Mouse (Mus musculus) mouse embryonic stem cell (cell line): Measurements from ENCODE around the gene Klhl32.
"Not testable (repeated sequence)": the region's sequence is repeated elsewhere in the genome, so short reads cannot be mapped to it uniquely, and the experiment has no call there.

Experiments
- in situ Hi-C, 2 experiments: fragments of 300-500 bp; cut with MboI; formaldehyde crosslinking; loops; 1 replicate in 1 of 2; 3 replicates in 1 of 2; pipeline ENCODE4 v1.14.3; 2019 to 2020; ENCODE audit warnings: low sequenced_read_pairs in 2 of 2, low pct_unique_long_range_greater_than_20kb in 1 of 2, mixed read lengths in 1 of 2; ENCODE audit not compliant: unreplicated experiment in 1 of 2

The Klhl32 gene

DNA sequence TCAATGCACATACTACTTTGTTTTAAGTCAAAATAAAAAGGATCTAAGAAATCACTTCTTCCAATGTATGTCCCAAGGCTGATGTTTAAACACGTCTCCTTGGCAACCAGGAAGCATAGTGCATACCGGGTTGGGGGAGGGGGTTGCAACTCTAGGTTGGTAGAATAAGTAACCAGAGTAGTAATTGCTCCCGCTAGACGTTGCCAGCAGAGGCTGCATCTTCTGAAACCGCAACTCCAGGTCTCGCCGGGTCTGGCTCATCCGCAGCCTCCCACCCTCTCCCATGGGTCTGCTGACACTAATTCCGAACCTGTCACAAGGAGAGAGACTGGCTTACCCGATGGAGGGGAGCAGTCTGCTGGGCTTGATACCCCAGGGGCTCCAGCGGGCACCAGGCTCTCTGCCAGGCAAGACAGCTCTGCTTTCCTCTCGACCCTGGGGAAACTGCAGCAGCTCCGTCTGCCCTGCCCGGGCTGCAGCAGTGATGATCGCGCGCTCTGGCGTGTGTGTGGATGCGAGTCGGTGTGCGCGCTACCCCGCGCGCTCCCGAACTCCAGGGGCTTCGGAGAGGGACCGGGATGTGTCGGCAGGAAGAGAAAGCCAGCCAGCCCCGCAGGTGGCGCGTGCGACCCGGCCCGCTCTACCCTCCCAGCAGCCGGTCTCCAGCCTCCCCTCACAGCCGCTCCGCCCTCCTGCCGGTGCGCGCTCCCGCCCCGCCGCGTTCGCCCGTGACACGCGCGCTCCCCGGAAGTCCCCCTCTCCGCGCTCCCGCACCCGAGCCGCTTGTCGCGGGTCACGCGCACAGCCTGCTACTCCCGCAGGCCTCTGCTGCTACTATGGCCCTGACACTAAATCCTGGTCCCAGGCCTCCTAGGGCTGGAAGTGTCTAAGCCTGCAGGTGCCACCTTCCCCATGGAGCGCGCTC, at the start of gene Klhl32:
Gene Klhl32 (minus strand): TSS at position 724 of the 925 bp plus-strand sequence.
- in situ Hi-C loops = loop anchor here in 1 of 2 experiments (5.0 kb wide), 1 partner anchor 42 kb away; no protein-coding TSS in a partner anchor

DNA sequence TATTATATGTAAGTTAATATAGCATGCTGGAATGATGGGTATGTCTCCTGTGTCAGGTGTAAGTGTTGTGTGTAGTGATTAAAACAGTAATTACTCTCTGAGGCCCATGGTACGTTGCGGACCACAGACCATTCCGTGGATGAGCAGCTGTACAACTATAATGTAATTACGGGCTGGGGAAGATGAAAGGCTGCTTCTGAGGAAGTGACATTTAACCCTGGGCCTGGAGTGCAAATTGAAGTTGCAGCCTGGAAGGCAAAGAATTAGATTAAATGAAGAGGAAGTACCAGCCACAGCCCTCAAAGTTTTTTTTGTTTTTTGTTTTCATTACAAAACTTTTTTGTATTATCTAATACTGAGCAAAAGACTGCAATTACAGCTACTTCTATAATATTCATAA, 48.2 kb upstream of the Klhl32 start:
- in situ Hi-C loops = loop anchor here (5.0 to 10.0 kb wide), 2 partner anchors 182 to 184 kb away; no protein-coding TSS in a partner anchor

DNA sequence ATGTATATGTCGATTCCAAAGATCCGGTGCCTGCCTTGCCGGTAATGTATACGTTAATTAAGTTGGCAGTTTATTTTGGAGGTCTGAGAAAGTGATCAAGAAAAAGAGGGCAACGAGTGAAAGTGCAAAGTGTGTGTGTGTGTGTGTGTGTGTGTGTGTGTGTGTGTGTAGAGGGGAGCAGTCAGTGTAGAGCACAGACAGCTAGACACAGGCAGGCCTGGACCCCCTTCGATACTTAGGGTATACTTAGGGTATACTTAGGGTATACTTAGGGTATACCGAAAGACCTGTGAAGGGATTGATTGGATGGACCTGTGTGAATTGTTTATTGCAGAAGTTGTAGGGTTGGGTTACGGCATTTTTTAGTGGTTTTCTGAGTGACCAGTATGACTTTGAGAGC, 47.7 kb upstream of the Klhl32 start:
- in situ Hi-C loops = loop anchor here (5.0 to 10.0 kb wide), 2 partner anchors 181 to 184 kb away; no protein-coding TSS in a partner anchor

DNA sequence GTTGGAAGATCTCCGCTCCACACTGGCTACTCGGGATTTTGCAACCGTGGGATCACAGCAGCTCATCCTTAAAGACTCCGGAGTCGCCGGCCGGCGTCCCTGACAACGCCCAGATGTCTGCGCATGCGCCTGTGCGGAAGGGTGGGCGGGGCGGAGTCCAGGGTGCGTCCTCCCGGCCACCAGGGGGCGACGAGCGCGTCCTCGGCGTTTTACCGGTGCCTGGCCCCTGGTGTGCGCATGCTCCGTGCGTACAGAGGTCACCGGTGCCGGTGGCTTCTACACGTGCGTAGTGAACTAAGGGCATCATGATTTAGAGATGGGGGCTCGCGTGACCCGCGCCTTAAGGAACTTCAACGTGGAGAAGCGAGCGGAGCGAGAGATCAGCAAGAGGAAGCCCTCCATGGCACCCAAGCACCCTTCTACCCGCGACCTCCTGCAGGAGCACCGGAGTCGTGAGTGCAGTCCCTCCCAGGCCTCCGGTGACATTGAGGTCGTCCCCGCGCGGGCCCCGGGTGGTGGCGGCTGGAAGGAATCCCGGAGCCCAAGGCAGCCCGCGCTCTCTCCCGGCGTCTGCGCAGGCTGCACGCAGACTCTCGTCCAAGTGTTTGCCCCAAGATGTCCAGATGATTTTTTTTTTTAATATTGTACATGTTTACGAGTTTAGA, 47.1 kb upstream of the Klhl32 start, which contains the start of gene Ndufaf4:
Gene Ndufaf4 (plus strand): TSS at position 233 of the 665 bp plus-strand sequence.
- in situ Hi-C loops = loop anchor here (5.0 to 10.0 kb wide), 2 partner anchors 181 to 183 kb away; no protein-coding TSS in a partner anchor

DNA sequence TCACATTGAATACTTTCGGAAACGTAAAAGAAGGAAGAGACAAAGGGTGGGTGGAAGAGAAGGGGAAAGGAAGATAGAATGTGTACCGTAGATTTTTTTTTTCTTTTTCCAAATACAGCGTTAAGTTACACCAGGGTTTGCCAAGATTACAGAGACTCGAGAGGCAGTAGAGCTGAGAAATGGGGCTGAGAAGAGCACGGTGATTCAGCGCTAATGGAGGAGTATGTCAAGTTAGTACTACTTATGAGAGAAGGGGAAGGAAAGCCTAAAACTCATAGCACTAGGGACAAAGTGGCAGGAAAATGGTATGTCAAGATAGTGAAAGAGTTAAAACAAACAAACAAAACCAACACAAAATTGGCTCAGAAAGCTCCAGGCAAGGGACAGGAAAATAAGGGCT, 46.4 kb upstream of the Klhl32 start:
- in situ Hi-C loops = loop anchor here (5.0 to 10.0 kb wide), 2 partner anchors 180 to 183 kb away; no protein-coding TSS in a partner anchor

DNA sequence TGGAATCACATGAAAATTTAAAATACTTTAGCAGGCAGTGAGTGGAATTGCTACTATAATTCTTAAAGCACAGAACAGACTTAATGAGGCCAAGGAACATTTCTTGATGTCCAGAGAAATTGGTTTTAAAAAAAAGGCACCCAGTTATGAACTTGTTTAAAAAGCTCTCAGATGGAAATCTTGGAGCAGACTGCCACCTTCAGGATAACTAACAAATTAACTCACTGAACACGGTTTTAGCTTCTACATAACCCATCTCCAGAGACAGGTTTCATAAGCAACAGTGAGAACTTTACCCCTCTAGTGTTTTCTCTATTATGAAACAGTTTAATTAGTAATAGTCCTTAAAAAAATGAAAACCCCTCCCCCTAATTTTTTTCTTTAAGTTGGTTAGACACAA, 45.9 kb upstream of the Klhl32 start:
- in situ Hi-C loops = loop anchor here (5.0 to 10.0 kb wide), 2 partner anchors 180 to 182 kb away; no protein-coding TSS in a partner anchor

DNA sequence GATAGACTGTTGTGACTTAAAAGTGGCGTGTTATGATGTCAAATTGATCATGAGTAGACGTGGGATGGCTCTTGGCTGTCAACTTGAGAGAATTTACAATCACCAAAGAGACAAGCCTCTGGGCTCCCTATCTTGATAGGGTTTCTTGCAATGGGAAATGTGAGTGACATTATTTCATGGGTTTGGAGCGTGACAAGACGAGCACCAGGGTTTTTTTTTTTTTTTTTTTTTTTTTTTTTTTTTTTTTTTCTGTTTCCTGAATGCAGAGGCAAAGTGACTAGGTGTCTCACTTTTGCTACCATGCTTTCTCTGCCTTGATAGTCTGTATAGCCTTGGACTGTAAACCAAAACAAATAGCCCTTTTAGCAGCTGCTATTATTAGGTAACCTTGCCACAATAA, 43.7 kb upstream of the Klhl32 start:
- in situ Hi-C loops = loop anchor here (5.0 to 10.0 kb wide), 3 partner anchors 42 to 180 kb away; partner anchors contain the start of gene Klhl32 (in 1 of the 2)

GRCm38 (mm10) chr4:24892293-24892692, 41.4 kb upstream of the Klhl32 start:
- in situ Hi-C loops = loop anchor here (5.0 to 10.0 kb wide), 2 partner anchors 40 to 177 kb away; partner anchors contain the start of gene Klhl32 (in 1 of the 2)

DNA sequence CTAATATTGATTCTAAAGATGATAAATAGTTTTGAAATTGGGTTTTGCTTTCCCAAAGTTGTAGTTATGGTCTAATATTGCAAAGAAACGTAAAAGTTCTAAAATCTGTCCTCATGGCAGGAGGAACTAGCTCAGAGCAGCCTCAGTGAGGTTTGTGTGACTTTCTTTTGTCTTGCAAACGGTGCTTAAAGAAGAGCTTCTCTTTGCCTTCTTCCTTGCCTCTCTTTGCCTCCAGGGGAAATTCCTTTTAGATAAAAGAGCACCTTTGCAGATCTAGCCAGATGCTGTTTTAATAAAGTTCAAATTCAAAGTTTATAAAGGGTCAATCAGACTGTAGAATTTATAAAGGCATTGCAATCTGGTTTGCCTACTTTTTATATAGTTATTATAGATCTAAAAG, 38.5 kb upstream of the Klhl32 start:
- in situ Hi-C loops = not testable (repeated sequence)

DNA sequence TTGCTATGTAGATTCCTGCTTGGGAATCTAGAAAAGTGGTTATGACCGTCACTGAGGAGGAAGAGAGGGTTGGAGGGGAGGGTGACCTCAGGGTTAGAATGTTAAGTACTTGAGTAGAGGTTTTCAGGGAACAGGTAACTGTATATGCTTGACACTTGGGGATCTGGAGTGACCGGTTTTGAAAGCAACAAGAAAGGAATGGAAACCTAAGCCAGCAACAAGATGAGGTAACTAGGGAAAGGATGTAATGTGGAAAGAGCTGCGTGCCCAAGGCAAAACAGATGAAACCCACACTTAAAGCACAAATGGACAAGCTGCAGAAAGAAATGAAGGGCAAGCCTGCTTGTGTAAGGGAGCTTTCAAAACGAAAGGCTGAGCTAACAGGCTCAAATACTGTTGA, 18.3 kb upstream of the Klhl32 start:
- in situ Hi-C loops = no loop called here

DNA sequence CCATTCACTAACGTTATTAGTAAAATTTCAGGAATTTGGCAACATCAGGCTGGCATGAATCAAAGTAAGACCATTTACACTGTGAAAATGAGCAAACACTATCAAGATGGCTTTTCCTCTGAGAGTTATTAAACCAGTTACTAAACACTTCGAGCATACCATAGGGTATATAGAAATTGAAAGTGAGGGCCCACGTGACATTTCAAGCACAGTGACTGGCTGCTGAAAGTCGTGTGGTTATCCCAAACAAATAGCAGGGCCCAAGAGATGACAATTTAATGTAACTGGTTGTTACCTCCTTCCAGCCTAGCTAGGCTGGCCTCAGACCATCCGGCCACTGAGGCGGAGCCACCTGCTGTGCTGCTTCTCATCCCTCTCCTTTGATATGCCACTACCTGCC, 14.8 kb upstream of the Klhl32 start:
- in situ Hi-C loops = no loop called here

GRCm38 (mm10) chr4:24847406-24847805, 3.5 kb downstream of the Klhl32 start:
- in situ Hi-C loops = no loop called here

DNA sequence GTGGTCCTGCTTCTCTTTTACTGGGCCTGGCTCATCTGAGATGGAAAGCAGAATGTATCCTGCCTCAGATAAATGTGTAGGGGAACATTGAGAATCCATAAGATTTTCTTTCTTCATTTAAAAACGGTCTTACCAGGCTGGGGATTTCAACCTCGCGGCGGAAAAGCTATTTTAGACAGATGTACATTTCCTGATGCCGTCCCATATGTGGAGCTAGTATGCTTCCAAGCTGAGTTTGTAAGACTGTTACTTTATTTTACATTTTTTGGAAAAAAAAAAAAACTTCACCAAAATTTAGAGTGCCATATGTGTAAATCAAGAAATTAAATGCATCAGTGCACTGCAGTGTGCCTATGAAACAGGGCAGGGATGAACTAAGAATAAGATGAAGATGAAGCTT, 5.4 kb downstream of the Klhl32 start:
- in situ Hi-C loops = no loop called here

DNA sequence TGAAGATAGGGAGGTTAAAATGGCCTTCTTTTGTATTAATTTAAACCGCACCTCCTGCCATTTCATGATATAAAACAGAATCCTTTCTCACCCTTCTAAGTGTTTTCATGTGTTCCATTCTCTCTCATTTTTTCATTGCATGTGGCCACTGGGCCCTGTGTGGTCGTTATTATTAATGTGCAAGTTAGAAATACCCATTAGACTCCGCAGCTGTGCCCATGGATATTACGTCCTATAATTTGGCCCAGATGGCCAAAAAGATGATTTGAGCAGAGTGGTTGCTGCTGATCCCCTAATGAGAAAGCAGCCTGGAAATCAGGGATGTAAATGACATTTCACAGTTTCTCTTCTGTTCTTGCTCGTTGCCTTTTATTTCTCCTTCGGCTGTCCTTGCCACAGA, 12.4 kb downstream of the Klhl32 start:
- in situ Hi-C loops = no loop called here

DNA sequence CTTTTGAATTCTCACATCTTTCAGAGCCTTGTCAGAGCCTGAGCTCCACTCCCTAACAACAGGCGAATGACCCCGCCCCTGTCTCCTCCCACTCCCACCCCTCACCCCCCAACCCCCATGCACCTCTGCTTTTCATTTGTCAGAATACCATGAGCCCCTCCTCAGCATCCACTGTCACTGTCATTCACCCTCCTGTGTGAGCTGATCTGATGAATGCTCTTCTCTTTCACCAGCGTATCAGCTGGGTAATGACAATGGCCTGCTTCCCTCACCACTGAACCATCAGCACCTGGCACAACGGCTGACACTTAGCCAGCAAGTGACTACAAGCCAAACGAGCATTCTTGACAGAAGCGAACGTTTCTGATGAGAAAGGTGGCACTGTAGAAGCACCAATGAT, 15.4 kb downstream of the Klhl32 start:
- in situ Hi-C loops = no loop called here

- in situ Hi-C loops = no loop called here
These were observed 42.6 kb downstream of the Klhl32 start for GRCm38 (mm10) chr4:24808316-24808715.

GRCm38 (mm10) chr4:24801881-24802280, 49.0 kb downstream of the Klhl32 start:
- in situ Hi-C loops = no loop called here

DNA sequence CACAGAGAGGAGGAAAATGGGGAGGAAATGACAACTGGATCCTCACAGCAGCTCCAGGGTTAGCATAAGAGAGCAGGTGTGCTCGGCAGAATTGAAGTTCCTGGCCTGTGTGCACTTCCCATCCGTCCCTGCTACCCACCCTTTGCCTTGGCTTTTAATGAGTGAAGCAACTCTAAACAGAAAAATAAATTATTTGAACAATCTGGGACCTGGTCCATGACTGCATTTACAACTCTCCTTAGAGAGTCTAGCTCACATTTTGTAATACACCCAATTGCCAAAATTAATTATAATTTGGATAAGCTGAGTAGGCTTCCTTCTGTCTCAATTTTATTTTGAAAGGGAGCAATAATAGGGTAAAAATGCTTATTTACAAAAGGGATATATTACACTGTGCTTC, 49.6 kb downstream of the Klhl32 start:
- in situ Hi-C loops = no loop called here

DNA sequence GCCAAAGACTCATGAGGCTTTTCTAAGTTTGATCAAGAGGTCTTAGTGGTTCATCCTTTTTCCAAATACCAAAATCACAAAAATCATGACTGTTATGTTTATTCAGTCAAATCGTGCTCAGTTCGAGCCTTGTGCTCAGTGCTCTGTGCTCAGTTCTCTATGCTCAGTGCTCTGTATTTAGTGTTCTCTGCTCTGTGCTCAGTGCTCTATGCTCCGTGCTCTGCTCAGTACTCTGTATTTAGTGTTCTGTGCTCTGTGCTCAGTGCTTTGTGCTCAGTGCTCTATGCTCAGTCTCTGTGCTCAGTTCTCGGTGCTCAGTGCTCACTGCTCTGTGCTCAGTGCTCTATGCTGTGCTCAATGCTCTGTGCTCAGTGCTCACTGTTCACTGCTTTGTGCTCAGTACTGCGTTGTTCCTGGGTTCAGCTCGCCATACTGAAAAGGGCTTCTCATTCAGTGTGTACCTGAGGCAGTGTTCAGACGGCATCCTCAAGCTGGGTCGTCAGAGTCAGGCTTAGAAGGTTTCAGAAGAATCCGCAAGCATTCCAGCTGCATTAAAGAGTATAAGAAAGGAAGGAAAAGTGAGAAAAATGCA, 50.5 kb downstream of the Klhl32 start:
- in situ Hi-C loops = no loop called here
